Mouse (Mus musculus): ENCODE measurements around the gene Cdk17. TPM values are rescaled to one million over a fixed set of nuclear protein-coding genes. Genes with fewer than 3 reads are reported as not detected.

Gene Cdk17
- total RNA-seq (2014; fragmentation: Nextera tagmentation) (28.1 and 41.6 TPM in 2 replicates), total RNA-seq (2017) (36.3 and 40.0 TPM in 2 replicates)

DNA sequence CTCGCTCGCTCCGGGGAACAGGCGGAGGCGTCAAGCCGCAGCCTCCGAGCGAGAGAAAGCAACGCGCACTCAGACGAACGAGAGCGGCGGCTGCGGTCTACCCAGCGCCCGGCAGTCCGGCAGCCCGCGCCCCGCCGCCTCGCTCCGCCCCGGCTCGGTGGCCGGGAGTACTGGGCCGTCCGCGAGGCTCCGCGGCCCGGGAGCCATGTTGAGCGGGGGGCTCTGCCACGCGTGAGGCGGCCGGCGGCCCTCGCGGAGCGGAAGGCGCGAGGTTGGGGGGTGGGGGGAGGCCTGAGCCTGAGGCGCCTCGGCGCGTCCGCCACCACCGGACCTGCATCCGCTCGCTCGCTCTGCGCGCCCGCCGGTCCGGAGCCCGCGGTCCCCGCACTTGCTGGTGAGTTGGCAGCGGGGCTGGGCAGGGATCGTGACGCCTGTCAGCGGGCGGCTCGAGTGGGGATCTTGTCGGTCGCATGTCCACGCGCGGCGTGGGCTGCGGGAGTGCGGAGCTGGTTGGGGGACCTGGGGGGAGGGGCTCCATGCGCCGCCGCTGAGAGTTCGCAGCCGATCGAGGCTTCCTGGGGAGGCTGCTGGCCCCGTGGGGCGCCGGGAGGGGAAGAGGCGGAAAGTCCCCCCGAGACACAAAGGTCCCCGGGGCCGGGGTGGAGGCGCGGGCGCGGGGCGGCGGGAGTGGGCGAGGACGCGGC lies at the start of gene Cdk17:
TSS of gene Cdk17 (plus strand) at position 69 of the 704 bp plus-strand sequence.
- ATAC-seq (replicated peaks; ENCODE audit: poor library complexity, severe bottlenecking), result peak; percentile 46

DNA sequence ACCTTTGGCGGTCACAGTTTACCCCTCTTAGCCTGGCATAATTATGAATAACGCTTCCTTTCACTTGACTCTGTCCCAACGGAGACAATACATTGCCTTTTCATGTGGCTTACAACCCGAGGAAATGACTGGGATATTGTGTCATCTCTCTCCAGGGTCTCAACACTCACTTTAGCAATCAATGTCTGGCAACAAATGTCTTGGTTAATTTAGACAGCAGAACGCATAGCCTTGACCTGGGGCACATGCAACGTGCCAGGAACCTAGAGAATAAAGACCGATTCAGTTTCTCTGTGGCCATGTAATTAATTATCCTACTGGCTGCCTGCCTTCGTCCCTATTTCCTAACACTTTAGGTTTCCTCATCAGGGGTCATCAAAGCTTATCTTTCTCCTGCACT lies 49.3 kb upstream of the Cdk17 start:
- ATAC-seq (replicated peaks; ENCODE audit: poor library complexity, severe bottlenecking), result peak; percentile 93

DNA sequence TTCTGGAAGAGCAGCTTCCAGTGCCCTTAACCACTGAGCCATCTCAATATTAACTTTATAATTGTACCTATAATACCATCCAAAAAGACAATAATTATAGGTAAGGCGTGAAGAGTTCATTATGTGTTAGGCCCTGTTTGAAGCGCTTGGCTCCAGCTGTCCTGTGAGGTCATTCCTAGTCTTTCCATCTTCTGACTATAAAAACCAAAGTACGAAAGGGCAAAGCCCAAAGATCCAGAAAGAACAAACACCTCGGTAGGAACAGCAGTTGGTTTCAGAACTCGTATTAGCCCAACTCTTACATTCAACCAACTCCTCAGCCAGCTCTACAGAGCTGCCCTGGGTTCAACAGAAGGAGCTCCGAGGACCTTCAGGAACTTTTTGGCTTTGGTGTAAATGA lies 48.7 kb upstream of the Cdk17 start:
- no peak for ATAC-seq (replicated peaks; ENCODE audit: poor library complexity, severe bottlenecking)

DNA sequence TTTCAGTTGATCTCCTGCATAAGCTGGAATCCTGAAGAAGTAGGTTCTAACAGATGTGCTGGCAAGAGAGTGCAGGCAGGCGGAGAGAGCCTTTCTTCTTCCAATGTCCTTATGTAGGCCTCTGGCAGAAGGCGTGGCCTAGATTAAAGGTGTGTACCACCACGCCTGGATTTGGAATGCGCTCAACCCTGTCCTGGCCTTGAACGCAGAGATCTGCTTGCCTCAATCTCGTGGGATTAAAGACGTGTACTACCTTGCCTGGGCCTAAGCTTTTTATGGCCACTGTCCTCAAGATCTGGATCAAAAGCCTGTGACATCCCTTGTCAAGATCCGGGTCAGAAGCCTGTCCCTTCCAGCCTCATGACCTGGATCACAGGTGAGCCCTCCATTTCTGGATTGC lies 46.7 kb upstream of the Cdk17 start:
- ATAC-seq (replicated peaks; ENCODE audit: poor library complexity, severe bottlenecking), result no peak

DNA sequence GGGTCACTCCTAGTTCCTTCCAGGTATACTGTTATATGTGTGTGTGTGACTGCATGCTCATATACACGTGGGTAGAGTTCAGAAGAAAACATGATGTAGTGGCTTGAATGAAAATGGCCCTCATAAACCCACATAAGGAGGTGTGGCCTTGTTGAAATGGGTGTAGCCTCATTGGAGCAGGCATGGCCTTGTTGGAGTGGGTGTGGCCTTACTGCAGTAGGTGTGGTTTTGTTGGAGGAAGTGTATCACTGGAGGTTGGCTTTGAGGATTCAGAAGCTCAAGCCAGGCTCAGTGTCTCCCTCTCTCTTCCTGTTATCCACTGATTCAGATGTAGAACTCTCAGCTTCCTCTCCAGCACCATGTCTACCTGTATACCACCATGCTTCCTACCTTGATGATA lies 45.9 kb upstream of the Cdk17 start:
- ATAC-seq (replicated peaks; ENCODE audit: poor library complexity, severe bottlenecking), result no peak

DNA sequence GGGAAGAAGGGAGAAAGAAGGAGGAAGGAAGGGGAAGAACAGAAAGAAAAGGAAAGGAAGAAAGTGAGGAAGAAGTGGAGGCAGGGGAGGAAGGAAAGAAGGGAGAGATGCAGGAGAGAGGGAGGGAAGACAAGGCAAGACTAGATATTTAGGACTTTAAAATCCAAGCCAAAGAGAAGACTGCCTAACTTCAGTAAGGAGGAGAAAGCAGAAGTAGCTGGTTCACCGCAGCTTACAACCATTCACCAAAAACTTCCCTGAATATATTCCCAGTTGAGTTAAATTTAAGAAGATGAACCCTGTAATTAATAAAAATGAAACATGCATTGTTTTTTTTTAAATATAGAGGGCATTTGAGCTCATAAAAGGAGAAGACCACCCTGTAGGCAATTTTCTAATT lies 44.9 kb upstream of the Cdk17 start:
- no peak for ATAC-seq (replicated peaks; ENCODE audit: poor library complexity, severe bottlenecking)

DNA sequence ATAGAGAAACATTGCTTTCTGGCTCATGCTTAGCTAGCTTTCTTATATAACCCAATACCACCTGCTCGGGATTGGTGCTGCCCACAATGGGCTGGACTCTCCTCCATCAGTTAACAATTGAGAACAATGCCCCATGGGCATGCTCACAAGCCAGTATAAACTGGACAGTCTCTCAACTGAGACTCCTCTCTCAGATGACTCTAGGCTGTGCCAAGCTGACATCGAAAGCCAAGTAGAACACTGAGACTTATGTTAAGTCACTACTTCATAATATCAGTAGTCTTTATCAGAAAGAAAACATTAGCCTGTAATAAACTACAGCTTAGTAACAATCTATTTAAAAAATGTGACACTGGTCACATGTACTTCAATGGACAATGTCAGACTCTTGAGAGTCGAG lies 44.0 kb upstream of the Cdk17 start:
- no peak for ATAC-seq (replicated peaks; ENCODE audit: poor library complexity, severe bottlenecking)

DNA sequence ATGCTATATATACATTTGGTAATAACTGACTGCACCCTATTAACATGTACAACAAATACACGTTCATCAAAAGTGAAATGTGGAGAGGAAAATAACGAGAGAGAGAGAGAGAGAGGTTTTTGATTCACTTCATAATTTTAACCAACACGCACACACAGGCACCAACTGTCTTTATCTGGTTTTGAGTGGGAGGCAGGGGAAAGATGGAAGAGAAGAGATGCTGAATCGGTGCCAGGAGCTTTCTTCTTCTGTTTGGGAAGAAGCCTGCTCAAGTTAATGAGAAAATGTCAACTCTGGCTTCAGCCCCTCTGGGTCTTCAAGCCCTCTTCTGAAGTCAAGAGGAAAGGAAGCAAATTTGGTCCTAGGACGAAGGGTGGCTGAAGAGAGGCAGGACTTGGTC lies 40.9 kb upstream of the Cdk17 start:
- no peak for ATAC-seq (replicated peaks; ENCODE audit: poor library complexity, severe bottlenecking)

DNA sequence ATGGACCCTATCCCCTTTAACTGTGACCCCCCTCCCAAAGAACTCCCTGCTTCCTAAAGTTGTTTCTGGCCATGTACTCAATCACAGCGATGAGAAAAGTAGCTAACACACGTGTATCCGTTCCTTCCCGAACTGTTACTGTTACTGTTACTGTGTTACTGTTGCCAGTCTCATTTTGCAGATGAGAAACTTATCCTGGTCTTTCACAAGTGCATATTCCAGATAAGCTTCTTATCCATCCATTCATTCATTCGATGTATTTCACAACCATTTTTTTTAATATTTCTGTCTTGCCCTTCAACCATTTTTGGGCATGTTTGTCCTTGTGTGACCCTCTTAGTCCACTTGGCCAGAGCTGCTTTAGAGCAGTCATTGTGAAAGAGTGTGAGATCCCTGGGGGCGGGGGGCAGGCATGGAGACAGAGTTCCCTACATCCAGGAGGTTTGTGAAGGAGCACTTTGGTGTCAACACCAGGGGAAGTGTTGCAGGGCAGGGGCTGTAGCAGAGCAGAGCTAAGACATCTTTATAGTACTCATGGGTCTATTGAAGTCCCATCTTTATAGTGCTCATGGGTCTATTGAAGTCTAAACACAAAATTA lies 39.3 kb upstream of the Cdk17 start:
- 0 out of 2 replicates have a peak, but pooled peaks have one; percentile 6 for ATAC-seq (replicated peaks; ENCODE audit: poor library complexity, severe bottlenecking)

DNA sequence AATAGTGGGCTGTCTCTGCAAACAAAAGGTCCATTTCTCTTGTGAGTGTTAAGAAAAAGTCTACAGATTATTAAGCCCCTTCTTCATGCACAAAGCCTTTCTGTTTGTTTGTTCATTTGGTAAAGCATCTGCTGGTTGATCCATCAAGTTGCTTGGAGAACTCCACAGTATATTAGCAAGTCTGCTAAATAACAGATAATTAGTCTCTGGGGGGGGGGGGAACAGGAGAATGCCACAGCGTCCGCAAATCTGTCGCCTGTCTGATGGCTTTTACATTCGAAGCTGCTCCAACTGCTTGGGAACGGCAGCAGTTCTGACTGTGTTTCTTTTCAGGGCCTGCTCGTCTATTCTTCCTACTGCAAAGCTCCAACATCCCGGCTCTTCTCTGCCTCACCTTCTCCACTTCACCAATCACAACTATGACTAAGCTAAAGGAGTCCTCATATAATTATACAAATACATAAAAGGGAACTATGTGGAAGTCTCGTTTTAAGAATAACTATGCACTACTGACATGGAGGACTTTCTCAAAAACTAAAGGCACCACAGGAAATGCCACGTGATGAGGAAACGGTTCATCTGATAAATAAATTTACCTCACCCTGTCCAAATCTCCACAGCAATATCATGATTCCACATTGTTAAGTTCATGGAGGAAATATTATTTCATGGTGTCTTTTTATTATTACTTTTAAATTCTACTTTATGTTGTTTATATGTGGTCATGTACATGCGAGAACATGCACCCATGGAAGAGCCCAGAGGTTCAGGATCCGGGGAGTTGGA lies 38.1 kb upstream of the Cdk17 start:
- no peak for ATAC-seq (replicated peaks; ENCODE audit: poor library complexity, severe bottlenecking)

DNA sequence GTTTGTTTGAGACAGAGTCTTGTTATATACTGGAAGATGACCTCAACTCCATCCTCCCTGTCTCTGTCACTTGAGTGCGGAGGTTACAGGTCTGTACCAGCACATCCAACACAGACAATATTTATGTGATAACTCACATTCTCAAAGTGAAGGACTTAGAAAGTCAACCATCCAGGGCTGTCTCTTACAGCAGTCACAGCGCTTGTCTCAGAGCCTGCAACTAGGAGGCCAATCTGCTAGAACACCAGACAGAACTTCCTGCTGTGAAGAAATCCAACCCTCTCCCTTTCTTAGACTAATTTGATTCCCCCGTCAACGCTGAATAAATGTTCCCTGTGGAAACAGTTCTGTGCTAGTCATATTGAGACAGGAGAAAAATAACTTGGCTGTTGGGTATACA lies 37.4 kb upstream of the Cdk17 start:
- peak; percentile 20; the same call in 1 of the 2 replicates for ATAC-seq (replicated peaks; ENCODE audit: poor library complexity, severe bottlenecking)

DNA sequence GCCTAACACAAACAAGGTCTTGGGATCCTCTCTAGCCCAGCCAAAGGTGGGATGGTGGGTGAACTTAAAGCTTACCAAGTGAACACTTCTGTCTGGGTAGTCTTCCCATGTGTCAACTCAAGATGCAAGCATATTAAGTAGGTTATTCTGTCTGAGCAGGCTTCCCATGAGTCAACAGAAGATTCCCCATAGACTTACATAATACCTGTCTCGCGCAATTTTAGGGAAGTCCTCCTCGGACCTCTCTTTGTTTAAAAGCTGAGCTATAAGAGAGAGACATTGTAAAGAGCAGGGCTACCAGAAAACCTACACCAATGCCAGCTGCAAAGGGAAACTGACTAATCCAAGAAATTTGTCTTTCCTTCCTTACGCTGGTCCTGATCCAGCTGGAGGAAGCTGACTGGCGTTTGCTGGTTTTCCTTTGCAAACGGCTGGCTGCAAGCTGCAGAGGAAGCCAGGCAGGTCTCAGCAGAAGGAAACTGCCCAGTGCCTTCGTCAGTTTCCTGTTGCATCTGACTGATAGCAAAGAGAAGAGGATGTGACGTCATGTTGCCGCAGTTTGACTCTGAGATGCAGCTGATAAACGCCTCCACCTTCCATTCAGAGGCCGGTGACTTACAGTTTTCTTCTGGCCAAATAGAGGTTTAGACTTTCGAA lies 36.6 kb upstream of the Cdk17 start:
- peak; percentile 90 for ATAC-seq (replicated peaks; ENCODE audit: poor library complexity, severe bottlenecking)

DNA sequence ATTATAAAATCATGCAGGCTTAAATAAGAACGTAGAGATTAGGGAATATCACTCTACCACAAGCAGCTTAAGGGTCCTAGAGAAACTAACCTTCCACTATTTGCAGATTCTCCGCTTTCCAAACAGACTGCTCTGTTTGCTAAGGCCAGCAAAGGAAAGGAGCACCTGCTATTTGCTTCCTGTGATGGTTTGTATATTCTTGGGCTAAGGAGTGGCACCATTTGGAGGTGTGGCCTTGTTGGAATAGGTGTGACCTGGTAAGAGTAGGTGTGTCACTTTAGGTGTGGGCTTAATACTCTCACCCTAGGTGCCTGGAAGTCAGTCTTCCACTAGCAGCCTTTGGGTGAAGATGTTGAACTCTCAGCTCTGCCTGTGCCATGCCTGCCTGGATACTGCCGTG lies 34.6 kb upstream of the Cdk17 start:
- no peak for ATAC-seq (replicated peaks; ENCODE audit: poor library complexity, severe bottlenecking)

DNA sequence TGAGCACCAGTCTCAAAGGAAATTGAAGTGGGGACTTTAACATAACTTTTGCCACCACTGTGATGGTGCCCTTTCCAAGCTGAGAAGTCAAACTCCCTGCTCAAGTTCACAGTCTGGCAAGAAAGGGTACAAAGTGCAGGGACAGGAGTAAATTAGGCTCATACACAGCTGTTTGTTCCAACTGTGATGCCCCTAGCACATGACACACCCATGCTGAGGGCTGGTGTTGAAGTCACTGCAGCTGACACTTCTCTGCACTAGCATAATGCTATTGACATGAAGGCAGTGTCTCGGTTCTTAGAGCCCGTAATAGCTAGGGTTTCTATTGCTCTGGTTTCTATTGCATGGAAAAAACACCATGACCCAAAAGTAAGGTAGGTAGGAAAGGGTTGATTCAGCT lies 32.1 kb upstream of the Cdk17 start:
- ATAC-seq (replicated peaks; ENCODE audit: poor library complexity, severe bottlenecking), result no peak

DNA sequence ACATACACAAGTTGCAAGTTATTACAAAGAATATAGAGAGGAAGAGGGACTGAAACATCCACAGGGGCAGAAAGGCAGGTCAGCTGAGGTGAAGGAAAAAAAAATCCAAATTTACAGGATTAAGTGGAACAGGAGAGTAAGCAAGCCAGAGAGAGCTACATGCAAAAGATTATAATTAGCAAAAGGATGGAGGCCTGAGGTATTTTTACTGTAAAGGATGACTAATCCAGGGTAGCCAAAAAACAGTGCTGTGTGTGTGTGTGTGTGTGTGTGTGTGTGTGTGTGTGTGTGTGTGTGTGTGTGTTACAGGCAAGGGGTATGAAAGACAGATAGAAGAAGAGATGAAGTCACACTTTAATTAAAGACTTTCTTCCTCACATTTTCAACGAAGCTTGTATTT lies 31.3 kb upstream of the Cdk17 start:
- ATAC-seq (replicated peaks; ENCODE audit: poor library complexity, severe bottlenecking), result no peak

DNA sequence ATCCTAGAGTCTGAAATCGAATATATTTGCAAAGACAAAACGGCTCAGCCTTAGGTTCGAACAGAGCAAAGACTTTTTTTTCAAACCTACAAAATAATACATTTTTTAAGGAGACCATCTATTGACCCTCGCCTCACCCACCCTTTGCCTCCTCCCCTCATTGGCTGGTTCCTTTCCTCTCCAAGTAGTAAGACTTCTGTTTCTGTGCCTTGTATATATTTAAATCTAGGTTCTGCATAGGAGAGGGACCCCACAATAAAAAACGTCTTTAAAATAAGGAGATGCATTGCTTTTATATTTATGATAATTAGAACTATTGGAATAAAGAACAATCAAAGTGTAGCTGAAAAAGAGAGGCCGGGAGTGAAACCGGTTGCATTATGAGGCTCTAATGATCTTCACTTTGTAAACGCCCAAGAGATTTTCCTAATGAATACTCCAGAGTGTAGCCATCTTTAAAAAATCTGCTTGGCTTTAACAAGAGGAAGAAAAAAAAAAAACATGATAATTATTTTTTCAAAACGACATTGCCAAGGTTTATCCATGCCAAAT lies 30.7 kb upstream of the Cdk17 start:
- no peak for ATAC-seq (replicated peaks; ENCODE audit: poor library complexity, severe bottlenecking)

DNA sequence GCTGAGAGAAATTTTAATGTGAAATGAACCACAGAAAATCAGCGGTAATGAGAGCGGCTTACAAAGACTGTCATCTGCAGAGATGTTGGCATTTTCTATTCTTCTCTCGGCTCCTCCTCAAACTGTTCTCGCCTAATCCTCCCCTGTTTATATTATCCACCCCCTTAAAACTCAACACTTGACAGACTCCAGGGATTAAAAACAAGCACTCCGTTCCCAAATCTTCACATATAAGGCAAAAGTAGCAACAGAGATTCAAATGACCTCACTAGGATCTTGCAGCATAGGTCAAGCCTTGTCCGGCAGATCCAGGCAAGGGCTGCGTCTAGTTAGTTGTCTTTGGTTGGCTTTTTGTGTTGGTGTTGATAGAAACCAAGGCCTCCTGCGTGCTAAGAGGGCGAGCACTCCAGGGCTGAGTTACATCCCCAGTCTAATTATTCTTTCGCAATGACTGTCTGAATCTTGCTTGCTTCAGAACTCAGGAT lies 30.2 kb upstream of the Cdk17 start:
- ATAC-seq (replicated peaks; ENCODE audit: poor library complexity, severe bottlenecking), result peak; percentile 55

DNA sequence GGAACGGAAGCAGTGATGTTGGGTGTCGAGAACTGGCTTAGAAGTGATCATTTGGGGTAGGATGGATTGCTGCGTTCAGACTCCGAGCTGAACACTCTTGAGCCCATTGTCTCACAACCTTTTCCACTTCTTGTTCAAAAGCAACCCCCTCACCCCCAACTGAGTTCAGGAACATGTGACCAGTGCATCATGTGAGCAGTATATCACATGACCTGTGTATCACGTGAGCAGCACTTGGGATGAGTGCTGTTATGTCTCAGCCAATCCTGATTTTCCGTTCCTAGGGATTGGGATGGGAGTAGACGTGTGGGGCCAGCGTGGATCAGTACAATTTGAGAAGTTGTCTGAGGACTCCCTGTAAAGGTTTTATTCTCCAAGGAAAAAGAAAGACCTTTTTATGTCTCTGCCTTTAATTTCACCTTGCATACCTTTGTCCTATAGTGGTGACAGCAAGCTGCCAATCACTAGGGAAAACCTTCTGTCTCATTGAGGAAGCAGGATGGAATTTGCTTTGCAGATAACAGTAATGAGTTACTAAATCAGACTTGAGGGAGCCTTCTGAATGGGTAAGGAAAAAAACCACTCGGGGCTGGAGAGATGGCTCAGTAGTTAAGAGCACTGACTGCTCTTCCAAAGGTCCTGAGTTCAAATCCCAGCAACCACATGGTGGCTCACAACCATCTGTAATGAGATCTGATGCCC lies 28.7 kb upstream of the Cdk17 start:
- ATAC-seq (replicated peaks; ENCODE audit: poor library complexity, severe bottlenecking), result no peak

DNA sequence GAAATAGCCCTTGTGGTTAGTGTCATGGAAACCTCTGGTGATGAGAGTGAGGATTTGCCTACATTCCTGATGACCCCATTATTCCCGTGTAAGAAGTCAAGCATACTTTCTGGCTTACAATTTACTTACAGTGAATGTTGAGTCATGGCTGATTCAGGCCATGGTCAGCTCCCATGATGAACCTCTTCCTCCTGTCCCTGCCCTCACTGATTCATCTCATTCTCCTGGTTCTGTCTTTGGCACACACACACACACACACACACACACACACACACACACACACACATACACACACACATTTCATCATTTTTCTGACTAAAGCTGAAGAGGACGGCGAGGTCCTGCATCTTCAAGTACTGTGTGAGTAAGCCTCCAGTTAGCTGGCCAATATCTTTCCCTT lies 21.9 kb upstream of the Cdk17 start:
- ATAC-seq (replicated peaks; ENCODE audit: poor library complexity, severe bottlenecking), result no peak

DNA sequence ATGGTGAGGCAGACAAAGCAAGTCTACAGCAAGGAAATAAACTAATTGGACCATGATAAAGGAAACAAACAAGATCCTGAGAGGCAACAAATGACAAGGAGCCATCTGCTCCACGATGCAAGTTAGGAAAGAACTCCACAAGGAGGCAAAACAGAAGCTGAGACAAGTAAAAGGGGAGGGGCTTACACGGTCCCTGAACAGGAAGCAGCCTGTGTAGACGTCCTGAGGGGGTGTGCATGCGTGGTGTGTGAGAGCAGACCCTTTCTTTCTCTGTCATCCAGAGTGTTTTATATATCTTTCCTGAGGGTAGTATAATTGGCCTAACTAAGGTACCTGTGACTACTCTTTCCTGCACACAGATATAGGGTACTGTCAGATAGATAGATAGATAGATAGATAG lies 19.9 kb upstream of the Cdk17 start:
- peak; percentile 41 for ATAC-seq (replicated peaks; ENCODE audit: poor library complexity, severe bottlenecking)

Data from granulocyte monocyte progenitor cell, adult 5-6 weeks (primary cell).